Mouse (Mus musculus): ENCODE measurements around the gene Col25a1. TPM values are rescaled to one million over a fixed set of nuclear protein-coding genes. Genes with fewer than 3 reads are reported as not detected.

Col25a1 gene
- polyA plus RNA-seq, 1 experiment = 0.05 TPM

GRCm38 (mm10) chr3:130568331-130569095 lies 437.2 kb downstream of the Col25a1 start:
- H3ac ChIP-seq (ENCODE audit: control insufficient read depth, insufficient read length, low read depth) = no peak overlapping the region
- no peaks in the 10 kb centered on the region for H3K36me3 ChIP-seq (ENCODE audit: control insufficient read depth, insufficient read depth)
- no peaks in the 10 kb centered on the region for H3K79me3 ChIP-seq (ENCODE audit: low read depth)
- H3K4me3 ChIP-seq (ENCODE audit: insufficient read depth, poor library complexity, severe bottlenecking) = no peak overlapping the region
- no peak for TF ChIP-seq MYOG (IDR thresholded peaks at IDR 0.05; ENCODE audit: control insufficient read depth, extremely low read depth, insufficient read length)
- TF ChIP-seq MYOD1 (IDR thresholded peaks at IDR 0.05; ENCODE audit: control insufficient read depth, insufficient read length, low read depth) = no peak
- H3K27me3 ChIP-seq (ENCODE audit: control insufficient read depth, insufficient read depth, insufficient read length) = no peaks in the 10 kb centered on the region
- no peaks in the 10 kb centered on the region for H3K79me2 ChIP-seq (ENCODE audit: control insufficient read depth, insufficient read depth)

GRCm38 (mm10) chr3:130573243-130573642 lies 441.9 kb downstream of the Col25a1 start:
- H3K79me2 ChIP-seq (ENCODE audit: control insufficient read depth, insufficient read depth) = no peaks in the 10 kb centered on the region
- H3ac ChIP-seq (ENCODE audit: control insufficient read depth, insufficient read length, low read depth) = no peak overlapping the region
- no peaks in the 10 kb centered on the region for H3K79me3 ChIP-seq (ENCODE audit: low read depth)
- no peaks in the 10 kb centered on the region for H3K36me3 ChIP-seq (ENCODE audit: control insufficient read depth, insufficient read depth)
- H3K4me3 ChIP-seq (ENCODE audit: insufficient read depth, poor library complexity, severe bottlenecking) = no peak overlapping the region
- no peaks in the 10 kb centered on the region for H3K27me3 ChIP-seq (ENCODE audit: control insufficient read depth, insufficient read depth, insufficient read length)
- no peak for TF ChIP-seq CEBPB (IDR thresholded peaks at IDR 0.05; ENCODE audit: low read depth)
- no peak for TF ChIP-seq USF1 (IDR thresholded peaks at IDR 0.05; ENCODE audit: low read depth)
- TF ChIP-seq MYOD1 (IDR thresholded peaks at IDR 0.05; ENCODE audit: control insufficient read depth, insufficient read length, low read depth) = no peak
- no peak for TF ChIP-seq MYOG (IDR thresholded peaks at IDR 0.05; ENCODE audit: control insufficient read depth, extremely low read depth, insufficient read length)
- TF ChIP-seq CTCF (IDR thresholded peaks at IDR 0.05; ENCODE audit: control insufficient read depth, insufficient read depth, insufficient read length) = no peak
- TF ChIP-seq FOSL1 (IDR thresholded peaks at IDR 0.05; ENCODE audit: insufficient read depth, low read length, poor library complexity, severe bottlenecking) = no peak
- no peak for TF ChIP-seq MAX (IDR thresholded peaks at IDR 0.05)

GRCm38 (mm10) chr3:130574652-130575051 lies 443.4 kb downstream of the Col25a1 start:
- Histone ChIP-seq H3K4me3 (ENCODE audit: insufficient read depth, poor library complexity, severe bottlenecking) (no peak overlapping the region), H3ac (ENCODE audit: control insufficient read depth, insufficient read length, low read depth) (no peak overlapping the region)
- TF ChIP-seq CEBPB (IDR thresholded peaks at IDR 0.05; ENCODE audit: low read depth) = no peak
- no peak for TF ChIP-seq MYOD1 (IDR thresholded peaks at IDR 0.05; ENCODE audit: control insufficient read depth, insufficient read length, low read depth)
- TF ChIP-seq MYOG (IDR thresholded peaks at IDR 0.05; ENCODE audit: control insufficient read depth, extremely low read depth, insufficient read length) = no peak
- TF ChIP-seq CTCF (IDR thresholded peaks at IDR 0.05; ENCODE audit: control insufficient read depth, insufficient read depth, insufficient read length) = no peak

GRCm38 (mm10) chr3:130576683-130577082 lies 445.4 kb downstream of the Col25a1 start:
- H3K79me2 ChIP-seq (ENCODE audit: control insufficient read depth, insufficient read depth) = no peaks in the 10 kb centered on the region
- no peak overlapping the region for H3ac ChIP-seq (ENCODE audit: control insufficient read depth, insufficient read length, low read depth)
- no peak overlapping the region for H3K4me3 ChIP-seq (ENCODE audit: insufficient read depth, poor library complexity, severe bottlenecking)
- no peak for TF ChIP-seq FOSL1 (IDR thresholded peaks at IDR 0.05; ENCODE audit: insufficient read depth, low read length, poor library complexity, severe bottlenecking)
- peak; percentile 9 for TF ChIP-seq CTCF (IDR thresholded peaks at IDR 0.05; ENCODE audit: control insufficient read depth, insufficient read depth, insufficient read length)
- TF ChIP-seq CEBPB (IDR thresholded peaks at IDR 0.05; ENCODE audit: low read depth) = no peak
- TF ChIP-seq MAX (IDR thresholded peaks at IDR 0.05) = no peak
- TF ChIP-seq MYOD1 (IDR thresholded peaks at IDR 0.05; ENCODE audit: control insufficient read depth, insufficient read length, low read depth) = no peak
- no peak for TF ChIP-seq MYOG (IDR thresholded peaks at IDR 0.05; ENCODE audit: control insufficient read depth, extremely low read depth, insufficient read length)
- H3K36me3 ChIP-seq (ENCODE audit: control insufficient read depth, insufficient read depth) = no peaks in the 10 kb centered on the region
- H3K27me3 ChIP-seq (ENCODE audit: control insufficient read depth, insufficient read depth, insufficient read length) = no peaks in the 10 kb centered on the region
- no peaks in the 10 kb centered on the region for H3K79me3 ChIP-seq (ENCODE audit: low read depth)

More at GRCm38 (mm10) chr3:130574652-130575051, 443.4 kb downstream of the Col25a1 start:
- no peaks in the 10 kb centered on the region for H3K27me3 ChIP-seq (ENCODE audit: control insufficient read depth, insufficient read depth, insufficient read length)
- H3K79me2 ChIP-seq (ENCODE audit: control insufficient read depth, insufficient read depth) = no peaks in the 10 kb centered on the region
- no peaks in the 10 kb centered on the region for H3K36me3 ChIP-seq (ENCODE audit: control insufficient read depth, insufficient read depth)
- H3K79me3 ChIP-seq (ENCODE audit: low read depth) = no peaks in the 10 kb centered on the region

- H3K36me3 ChIP-seq (ENCODE audit: control insufficient read depth, insufficient read depth) = no peaks in the 10 kb centered on the region
- no peaks in the 10 kb centered on the region for H3K79me2 ChIP-seq (ENCODE audit: control insufficient read depth, insufficient read depth)
- H3ac ChIP-seq (ENCODE audit: control insufficient read depth, insufficient read length, low read depth) = no peak overlapping the region
- no peaks in the 10 kb centered on the region for H3K27me3 ChIP-seq (ENCODE audit: control insufficient read depth, insufficient read depth, insufficient read length)
- no peaks in the 10 kb centered on the region for H3K79me3 ChIP-seq (ENCODE audit: low read depth)
- H3K4me3 ChIP-seq (ENCODE audit: insufficient read depth, poor library complexity, severe bottlenecking) = no peak overlapping the region
- TF ChIP-seq MYOG (IDR thresholded peaks at IDR 0.05; ENCODE audit: control insufficient read depth, extremely low read depth, insufficient read length) = no peak
- TF ChIP-seq FOSL1 (IDR thresholded peaks at IDR 0.05; ENCODE audit: insufficient read depth, low read length, poor library complexity, severe bottlenecking) = no peak
- TF ChIP-seq CEBPB (IDR thresholded peaks at IDR 0.05; ENCODE audit: low read depth) = no peak
- no peak for TF ChIP-seq MYOD1 (IDR thresholded peaks at IDR 0.05; ENCODE audit: control insufficient read depth, insufficient read length, low read depth)
- no peak for TF ChIP-seq USF1 (IDR thresholded peaks at IDR 0.05; ENCODE audit: low read depth)
- no peak for TF ChIP-seq CTCF (IDR thresholded peaks at IDR 0.05; ENCODE audit: control insufficient read depth, insufficient read depth, insufficient read length)
- no peak for TF ChIP-seq MAX (IDR thresholded peaks at IDR 0.05)
Measured at GRCm38 (mm10) chr3:130579501-130579900, 448.2 kb downstream of the Col25a1 start.

GRCm38 (mm10) chr3:130581577-130581976 lies 450.3 kb downstream of the Col25a1 start:
- Histone ChIP-seq H3K36me3 (ENCODE audit: control insufficient read depth, insufficient read depth) (no peaks in the 10 kb centered on the region), H3K4me3 (ENCODE audit: insufficient read depth, poor library complexity, severe bottlenecking) (no peak overlapping the region), H3ac (ENCODE audit: control insufficient read depth, insufficient read length, low read depth) (no peak overlapping the region), H3K27me3 (ENCODE audit: control insufficient read depth, insufficient read depth, insufficient read length) (no peaks in the 10 kb centered on the region), H3K79me3 (ENCODE audit: low read depth) (no peaks in the 10 kb centered on the region), H3K79me2 (ENCODE audit: control insufficient read depth, insufficient read depth) (no peaks in the 10 kb centered on the region)
- TF ChIP-seq USF1 (IDR thresholded peaks at IDR 0.05; ENCODE audit: low read depth) (no peak), MYOG (IDR thresholded peaks at IDR 0.05; ENCODE audit: control insufficient read depth, extremely low read depth, insufficient read length) (no peak), MYOD1 (IDR thresholded peaks at IDR 0.05; ENCODE audit: control insufficient read depth, insufficient read length, low read depth) (no peak), CTCF (IDR thresholded peaks at IDR 0.05; ENCODE audit: control insufficient read depth, insufficient read depth, insufficient read length) (no peak)

All from C2C12 (cell line).